Mouse (Mus musculus) liver, embryonic 15.5 days (tissue): ENCODE measurements around the gene Gadd45b. TPM values are rescaled to one million over a fixed set of nuclear protein-coding genes. Genes with fewer than 3 reads are reported as not detected.

Experiments used
- ATAC-seq: fragments of 200-750 bp; cut with Nextera tagmentation; 2 replicates; pipeline ENCODE4 v1.8.0; 2017; ENCODE audit warnings: moderate number of reproducible peaks, mild to moderate bottlenecking, moderate library complexity; ENCODE audit not compliant: insufficient read depth
- H3K27ac ChIP-seq: fragments of 300-500 bp; sonication (generic); replicated peaks from 2 replicates; pipeline ENCODE4 v1.5.1; 2015; ENCODE audit warnings: mild to moderate bottlenecking, inconsistent platforms
- H3K27me3 ChIP-seq: fragments of 300-500 bp; sonication (generic); 2 replicates; pipeline ENCODE4 v1.6.1; 2015; ENCODE audit warnings: mild to moderate bottlenecking, inconsistent platforms
- H3K36me3 ChIP-seq: fragments of 300-500 bp; sonication (generic); replicated peaks from 2 replicates; pipeline ENCODE4 v1.6.1; 2015; ENCODE audit warnings: moderate library complexity, mild to moderate bottlenecking, inconsistent platforms
- H3K4me1 ChIP-seq: fragments of 300-500 bp; sonication (generic); replicated peaks from 2 replicates; pipeline ENCODE4 v1.6.1; 2015; ENCODE audit warnings: inconsistent platforms
- H3K4me2 ChIP-seq: fragments of 300-500 bp; sonication (generic); 2 replicates; pipeline ENCODE4 v1.6.1; 2015; ENCODE audit warnings: moderate library complexity, mild to moderate bottlenecking, inconsistent platforms
- H3K4me3 ChIP-seq: fragments of 300-500 bp; sonication (generic); replicated peaks from 2 replicates; pipeline ENCODE4 v1.5.1; 2015; ENCODE audit warnings: mild to moderate bottlenecking, inconsistent platforms
- H3K9ac ChIP-seq: fragments of 300-500 bp; sonication (generic); 2 replicates; pipeline ENCODE4 v1.6.1; 2015; ENCODE audit warnings: moderate library complexity, mild to moderate bottlenecking, inconsistent platforms
- H3K9me3 ChIP-seq: fragments of 300-500 bp; sonication (generic); replicated peaks from 2 replicates; pipeline ENCODE4 v1.6.1; 2016; ENCODE audit warnings: inconsistent platforms
- WGBS: fragments of 180-500 bp; shearing (Covaris S2); methylation state at CpG from one replicate; pipeline ENCODE4 v1.1.7; 2015; ENCODE audit warnings: mixed read lengths; ENCODE audit not compliant: insufficient replicate concordance; 5-methylcytosine and 5-hydroxymethylcytosine counted together
- polyA plus RNA-seq: library from polyadenylated mRNA; unstranded; fragments of >200 nt; fragmentation: Nextera tagmentation; extraction: Ambion mirVana; gene quantifications from 2 replicates; pipeline ENCODE4 v1.2.1, GENCODE M21; 2015

Gadd45b gene
- polyA plus RNA-seq, 1 experiment from 2014 or later, result 4.0 TPM

- Histone ChIP-seq H3K27me3 (peaks cover 95% of the 10 kb centered on the region), H3K36me3 (no peaks in the 10 kb centered on the region), H3K9me3 (no peaks in the 10 kb centered on the region), H3K4me1 (peaks cover 92% of the 10 kb centered on the region), H3K9ac (no peak overlapping the region), H3K4me3 (no peak overlapping the region; the same call in 1 of the 2 replicates), H3K4me2 (peak overlapping the region; percentile 58), H3K27ac (no peak overlapping the region)
- WGBS, result 12% methylated on average over 6 of the region's 6 CpGs
- ATAC-seq, result no peak
Measured at GRCm38 (mm10) chr10:80936810-80937164, 6.9 kb downstream of the Gadd45b start.

- H3K9ac ChIP-seq, result no peak overlapping the region
- H3K9me3 ChIP-seq, result no peaks in the 10 kb centered on the region
- peaks cover 86% of the 10 kb centered on the region for H3K27me3 ChIP-seq
- WGBS, result 22% methylated on average over 8 of the region's 8 CpGs
- H3K4me3 ChIP-seq, result no peak overlapping the region
- no peak for ATAC-seq
- H3K4me1 ChIP-seq, result peaks cover 84% of the 10 kb centered on the region
- no peak overlapping the region for H3K4me2 ChIP-seq
- no peaks in the 10 kb centered on the region for H3K36me3 ChIP-seq
- H3K27ac ChIP-seq, result no peak overlapping the region
Measured at GRCm38 (mm10) chr10:80937646-80938045, 7.8 kb downstream of the Gadd45b start.

GRCm38 (mm10) chr10:80938831-80939550, 9.1 kb downstream of the Gadd45b start:
- 0 out of 2 replicates have a peak, but pooled peaks have one; percentile 5 for ATAC-seq
- Histone ChIP-seq H3K9ac (no peak overlapping the region), H3K4me2 (peak overlapping the region; percentile 76), H3K9me3 (no peaks in the 10 kb centered on the region), H3K27me3 (peaks cover 77% of the 10 kb centered on the region), H3K27ac (no peak overlapping the region), H3K4me1 (peaks cover 79% of the 10 kb centered on the region), H3K4me3 (peak overlapping the region; percentile 47; the same call in 1 of the 2 replicates), H3K36me3 (no peaks in the 10 kb centered on the region)
- WGBS, result 16% methylated on average over 15 of the region's 15 CpGs

GRCm38 (mm10) chr10:80939671-80940070, 9.8 kb downstream of the Gadd45b start:
- peaks cover 73% of the 10 kb centered on the region for H3K4me1 ChIP-seq
- peak overlapping the region; percentile 76 for H3K4me2 ChIP-seq
- H3K36me3 ChIP-seq, result no peaks in the 10 kb centered on the region
- no peak overlapping the region for H3K27ac ChIP-seq
- peak overlapping the region; percentile 35; the same call in 1 of the 2 replicates for H3K9ac ChIP-seq
- ATAC-seq, result peak; percentile 40; the same call in 1 of the 2 replicates
- 3% methylated on average over 28 of the region's 28 CpGs for WGBS
- no peaks in the 10 kb centered on the region for H3K9me3 ChIP-seq
- H3K4me3 ChIP-seq, result peak overlapping the region; percentile 47
- H3K27me3 ChIP-seq, result peaks cover 70% of the 10 kb centered on the region

- no peaks in the 10 kb centered on the region for H3K9me3 ChIP-seq
- no peak overlapping the region for H3K4me3 ChIP-seq
- H3K4me2 ChIP-seq, result peak overlapping the region; percentile 76; the same call in 1 of the 2 replicates
- H3K27me3 ChIP-seq, result peaks cover 62% of the 10 kb centered on the region
- no peak for ATAC-seq
- 21% methylated on average over 8 of the region's 8 CpGs for WGBS
- H3K36me3 ChIP-seq, result no peaks in the 10 kb centered on the region
- peaks cover 68% of the 10 kb centered on the region for H3K4me1 ChIP-seq
- H3K9ac ChIP-seq, result no peak overlapping the region
- peak overlapping the region; percentile 29; the same call in 1 of the 2 replicates for H3K27ac ChIP-seq
Measured at GRCm38 (mm10) chr10:80940320-80940987, 10.6 kb downstream of the Gadd45b start.

- H3K4me3 ChIP-seq, result no peak overlapping the region
- no peak overlapping the region for H3K4me2 ChIP-seq
- H3K27ac ChIP-seq, result peak overlapping the region; percentile 29; the same call in 1 of the 2 replicates
- no peak for ATAC-seq
- H3K36me3 ChIP-seq, result no peaks in the 10 kb centered on the region
- peaks cover 57% of the 10 kb centered on the region for H3K27me3 ChIP-seq
- peaks cover 64% of the 10 kb centered on the region for H3K4me1 ChIP-seq
- no peak overlapping the region for H3K9ac ChIP-seq
- H3K9me3 ChIP-seq, result no peaks in the 10 kb centered on the region
- WGBS, result 7% methylated on average over 2 of the region's 2 CpGs
Measured at GRCm38 (mm10) chr10:80940988-80941347, 11.1 kb downstream of the Gadd45b start.

- ATAC-seq, result no peak
- H3K9ac ChIP-seq, result no peak overlapping the region
- WGBS, result 16% methylated on average over 8 of the region's 8 CpGs
- no peaks in the 10 kb centered on the region for H3K9me3 ChIP-seq
- no peak overlapping the region for H3K4me3 ChIP-seq
- H3K36me3 ChIP-seq, result no peaks in the 10 kb centered on the region
- no peak overlapping the region for H3K27ac ChIP-seq
- H3K27me3 ChIP-seq, result peaks cover 38% of the 10 kb centered on the region
- H3K4me1 ChIP-seq, result peaks cover 48% of the 10 kb centered on the region
- no peak overlapping the region for H3K4me2 ChIP-seq
Measured at GRCm38 (mm10) chr10:80942919-80943318, 13.0 kb downstream of the Gadd45b start.

GRCm38 (mm10) chr10:80943701-80944100, 13.8 kb downstream of the Gadd45b start:
- H3K36me3 ChIP-seq, result no peaks in the 10 kb centered on the region
- no peaks in the 10 kb centered on the region for H3K9me3 ChIP-seq
- no peak for ATAC-seq
- no peak overlapping the region for H3K4me3 ChIP-seq
- H3K4me2 ChIP-seq, result no peak overlapping the region
- H3K27ac ChIP-seq, result no peak overlapping the region
- H3K9ac ChIP-seq, result no peak overlapping the region
- peaks cover 50% of the 10 kb centered on the region for H3K4me1 ChIP-seq
- WGBS, result 71% methylated on average over 9 of the region's 9 CpGs
- peaks cover 30% of the 10 kb centered on the region for H3K27me3 ChIP-seq

GRCm38 (mm10) chr10:80944231-80944630, 14.4 kb downstream of the Gadd45b start:
- peaks cover 25% of the 10 kb centered on the region for H3K27me3 ChIP-seq
- no peaks in the 10 kb centered on the region for H3K36me3 ChIP-seq
- H3K4me2 ChIP-seq, result no peak overlapping the region
- no peaks in the 10 kb centered on the region for H3K9me3 ChIP-seq
- 61% methylated on average over 5 of the region's 5 CpGs for WGBS
- no peak overlapping the region for H3K9ac ChIP-seq
- H3K4me1 ChIP-seq, result peaks cover 50% of the 10 kb centered on the region
- no peak overlapping the region for H3K27ac ChIP-seq
- no peak for ATAC-seq
- no peak overlapping the region for H3K4me3 ChIP-seq

GRCm38 (mm10) chr10:80946684-80947437, 17.0 kb downstream of the Gadd45b start:
- H3K4me1 ChIP-seq, result peaks cover 41% of the 10 kb centered on the region
- ATAC-seq, result no peak
- H3K4me2 ChIP-seq, result no peak overlapping the region
- H3K27ac ChIP-seq, result no peak overlapping the region
- H3K9me3 ChIP-seq, result no peaks in the 10 kb centered on the region
- H3K9ac ChIP-seq, result no peak overlapping the region
- H3K4me3 ChIP-seq, result no peak overlapping the region
- 53% methylated on average over 14 of the region's 14 CpGs for WGBS
- H3K36me3 ChIP-seq, result no peaks in the 10 kb centered on the region
- peaks cover 4% of the 10 kb centered on the region; the same call in 1 of the 2 replicates for H3K27me3 ChIP-seq

GRCm38 (mm10) chr10:80947802-80948201, 17.9 kb downstream of the Gadd45b start:
- H3K9me3 ChIP-seq, result no peaks in the 10 kb centered on the region
- peaks cover 40% of the 10 kb centered on the region for H3K4me1 ChIP-seq
- no peak for ATAC-seq
- H3K27me3 ChIP-seq, result peaks cover 4% of the 10 kb centered on the region; the same call in 1 of the 2 replicates
- no peak overlapping the region for H3K9ac ChIP-seq
- H3K4me2 ChIP-seq, result no peak overlapping the region
- no peak overlapping the region for H3K4me3 ChIP-seq
- WGBS, result 54% methylated on average over 2 of the region's 2 CpGs
- H3K36me3 ChIP-seq, result no peaks in the 10 kb centered on the region
- no peak overlapping the region for H3K27ac ChIP-seq
